In genomic region chr11:17764146-17764545, GRCm38 (mm10) we compare ENCODE assay signal across 22 mouse cellular contexts.
DNase-seq lines count a peak whose midpoint lies in the region; ATAC-seq lines count a peak whose summit lies in the region.
"Had no signal": no experiment of that assay in that cellular context is flagged by ENCODE, and none has a peak within 500 bp of the region (broad histone marks: within the 10 kb centered on the region; RNA-seq: fewer than 3 reads in every experiment).

No protein-coding gene starts in this region.

- H3K9ac ChIP-seq in hindbrain, embryonic 14.5 days: no peak overlapping the region
- H3K9ac ChIP-seq: embryonic facial prominence, embryonic 12.5 days; embryonic facial prominence, embryonic 15.5 days; forebrain, postnatal 0 days; hindbrain, embryonic 12.5 days; intestine, embryonic 15.5 days had no signal

- H3K4me3 ChIP-seq in hindbrain, embryonic 14.5 days (replicated peaks; ENCODE audit: low read length): no peak overlapping the region
- H3K4me3 ChIP-seq: embryonic facial prominence, embryonic 12.5 days; embryonic facial prominence, embryonic 15.5 days; gastrocnemius, adult 2 months; hindbrain, embryonic 12.5 days; intestine, embryonic 15.5 days had no signal

- H3K36me3 ChIP-seq in hindbrain, embryonic 14.5 days (replicated peaks; ENCODE audit: control insufficient read depth, insufficient read depth): no peaks in the 10 kb centered on the region
- H3K36me3 ChIP-seq: embryonic facial prominence, embryonic 12.5 days; embryonic facial prominence, embryonic 15.5 days; hindbrain, embryonic 12.5 days; intestine, embryonic 15.5 days had no signal

- DNase-seq in cerebellum, adult 8-10 months: peak; percentile 16
- no peak for DNase-seq in cerebellum, adult 11 months
- peak; percentile 26 to 58 for DNase-seq in cerebellum, postnatal 14 days
- no peak for DNase-seq in cerebellum, adult 9-11 months
- peak; percentile 25 to 29 for DNase-seq in cerebellum, postnatal 25 days
- DNase-seq in hindbrain, embryonic 14.5 days (ENCODE audit: low spot score): no peak
- DNase-seq: adrenal gland, adult 8-10 months; adrenal gland, postnatal 25 days; forebrain, postnatal 0 days; gastrocnemius, adult 2 months; gastrocnemius, postnatal 14 days; heart, adult 11 months; kidney, adult 11 months; kidney, adult 8-10 months had no signal

- no peaks in the 10 kb centered on the region for H3K27me3 ChIP-seq in hindbrain, embryonic 14.5 days (ENCODE audit: control insufficient read depth, insufficient read depth, low read length)
- H3K27me3 ChIP-seq: embryonic facial prominence, embryonic 12.5 days; embryonic facial prominence, embryonic 15.5 days; hindbrain, embryonic 12.5 days; intestine, embryonic 15.5 days had no signal

- H3K27ac ChIP-seq in hindbrain, embryonic 14.5 days: no peak overlapping the region
- H3K27ac ChIP-seq: embryonic facial prominence, embryonic 12.5 days; embryonic facial prominence, embryonic 15.5 days; gastrocnemius, adult 2 months; hindbrain, embryonic 12.5 days; intestine, embryonic 15.5 days had no signal

- no peak overlapping the region for H3K4me2 ChIP-seq in hindbrain, embryonic 14.5 days (replicated peaks)
- H3K4me2 ChIP-seq: embryonic facial prominence, embryonic 12.5 days; embryonic facial prominence, embryonic 15.5 days; heart, embryonic 11.5 days; hindbrain, embryonic 12.5 days; intestine, embryonic 15.5 days had no signal

- no peaks in the 10 kb centered on the region for H3K9me3 ChIP-seq in hindbrain, embryonic 14.5 days (ENCODE audit: control insufficient read depth, low read length)
- H3K9me3 ChIP-seq: embryonic facial prominence, embryonic 12.5 days; embryonic facial prominence, embryonic 15.5 days; hindbrain, embryonic 12.5 days; intestine, embryonic 15.5 days had no signal

- ATAC-seq in hindbrain, embryonic 14.5 days (ENCODE audit: low FRiP score): no peak
- ATAC-seq: activated CD4-positive, CD25-positive, alpha-beta regulatory T cell, adult 4 months; CD4-positive, CD25-positive, alpha-beta regulatory T cell, adult 4 months; forebrain, embryonic 14.5 days; forebrain, postnatal 0 days; intestine, embryonic 15.5 days had no signal

- no peaks in the 10 kb centered on the region for H3K4me1 ChIP-seq in hindbrain, embryonic 14.5 days (replicated peaks; ENCODE audit: control insufficient read depth, insufficient read depth, low read length)
- H3K4me1 ChIP-seq: embryonic facial prominence, embryonic 12.5 days; embryonic facial prominence, embryonic 15.5 days; hindbrain, embryonic 12.5 days; intestine, embryonic 15.5 days had no signal

Comparison
In these comparisons a context has a peak if more than half of its experiments do, and no peak if none do; other contexts are left out.
1. DNase-seq: peak in cerebellum, adult 8-10 months (single experiment), cerebellum, postnatal 14 days (2 of 2) and cerebellum, postnatal 25 days (2 of 2); none in cerebellum, adult 11 months (single experiment), cerebellum, adult 9-11 months (single experiment) and hindbrain, embryonic 14.5 days (single experiment).